Mouse (Mus musculus) forebrain, postnatal 0 days (tissue): ENCODE measurements around the gene Gclm. TPM values are rescaled to one million over a fixed set of nuclear protein-coding genes. Genes with fewer than 3 reads are reported as not detected.
"Not testable (repeated sequence)": the region's sequence is repeated elsewhere in the genome, so short reads cannot be mapped to it uniquely, and the experiment has no call there.

Experiments used
- ATAC-seq: fragments of 200-750 bp; cut with Nextera tagmentation; 2 replicates; pipeline ENCODE4 v1.8.0; 2017; ENCODE audit warnings: mild to moderate bottlenecking, moderate library complexity
- DNase-seq: peaks from one replicate; pipeline ENCODE4 v3.0.0-alpha.2; 2015
- H3K27ac ChIP-seq: fragments of 300-500 bp; sonication (generic); 2 replicates; pipeline ENCODE4 v1.5.1; 2014; ENCODE audit warnings: low read depth, mild to moderate bottlenecking, antibody characterized with exemption, low read length, moderate library complexity, mixed read lengths
- H3K27me3 ChIP-seq: fragments of 300-500 bp; sonication (generic); 2 replicates; pipeline ENCODE4 v1.6.1; 2014; ENCODE audit warnings: mild to moderate bottlenecking, low read length, mixed read lengths; ENCODE audit not compliant: insufficient read depth
- H3K36me3 ChIP-seq: fragments of 300-500 bp; sonication (generic); 2 replicates; pipeline ENCODE4 v1.6.1; 2014; ENCODE audit warnings: mild to moderate bottlenecking, moderate library complexity; ENCODE audit not compliant: insufficient read depth
- H3K4me1 ChIP-seq: fragments of 300-500 bp; sonication (generic); 2 replicates; pipeline ENCODE4 v1.6.1; 2014; ENCODE audit warnings: antibody characterized with exemption; ENCODE audit not compliant: insufficient read depth
- H3K4me2 ChIP-seq: fragments of 300-500 bp; sonication (generic); 2 replicates; pipeline ENCODE4 v1.6.1; 2014; ENCODE audit warnings: low read depth, mild to moderate bottlenecking, moderate library complexity
- H3K4me3 ChIP-seq: fragments of 300-500 bp; sonication (generic); 2 replicates; pipeline ENCODE4 v1.5.1; 2014; ENCODE audit warnings: low read depth, low read length, mixed read lengths
- H3K9ac ChIP-seq: fragments of 300-500 bp; sonication (generic); 2 replicates; pipeline ENCODE4 v1.6.1; 2014; ENCODE audit warnings: mild to moderate bottlenecking
- H3K9me3 ChIP-seq: fragments of 300-500 bp; sonication (generic); 2 replicates; pipeline ENCODE4 v1.6.1; 2016; ENCODE audit warnings: low read length
- CTCF ChIP-seq: sonication (generic); IDR thresholded peaks from 2 replicates; pipeline ENCODE4 v1.5.1; 2016; ENCODE audit warnings: antibody characterized with exemption, control low read depth, low read depth
- WGBS: fragments of 180-500 bp; shearing (Covaris S2); extraction: QIAGEN DNeasy Blood & Tissue Kit; methylation state at CpG from one replicate; pipeline ENCODE4 v1.1.7; 2014; 5-methylcytosine and 5-hydroxymethylcytosine counted together
- polyA plus RNA-seq: library from polyadenylated mRNA; unstranded; fragments of >200 nt; fragmentation: Nextera tagmentation; extraction: Ambion mirVana; gene quantifications from 2 replicates; pipeline ENCODE4 v1.2.1, GENCODE M21; 2015
- total RNA-seq: library from RNA; depleted of rRNA; stranded (reverse); fragments of >200 nt; gene quantifications from 2 replicates; pipeline ENCODE4 v1.2.3, GENCODE M21; 2014

Gene Gclm
- total and polyA plus RNA-seq, 2 experiments from 2014 or later: 29.4 to 58.3 TPM

GRCm38 (mm10) chr3:122209511-122209910 lies 35.8 kb upstream of the Gclm start:
- TF ChIP-seq CTCF: no peak
- no peak overlapping the region for H3K4me2 ChIP-seq
- ATAC-seq: no peak
- no peaks in the 10 kb centered on the region for H3K4me1 ChIP-seq
- WGBS: 92% methylated on average over 11 of the region's 11 CpGs
- no peak for DNase-seq
- H3K9me3 ChIP-seq: no peaks in the 10 kb centered on the region
- no peaks in the 10 kb centered on the region for H3K27me3 ChIP-seq
- no peaks in the 10 kb centered on the region for H3K36me3 ChIP-seq
- no peak overlapping the region for H3K4me3 ChIP-seq
- H3K27ac ChIP-seq: no peak overlapping the region
- H3K9ac ChIP-seq: no peak overlapping the region

- ATAC-seq: no peak
- Histone ChIP-seq H3K9ac (no peak overlapping the region), H3K4me1 (no peaks in the 10 kb centered on the region), H3K9me3 (no peaks in the 10 kb centered on the region), H3K27me3 (no peaks in the 10 kb centered on the region), H3K36me3 (no peaks in the 10 kb centered on the region), H3K27ac (no peak overlapping the region), H3K4me3 (no peak overlapping the region), H3K4me2 (no peak overlapping the region)
- WGBS: 56% methylated on average over 5 of the region's 5 CpGs
- no peak for TF ChIP-seq CTCF
- DNase-seq: no peak
These were observed 34.9 kb upstream of the Gclm start for GRCm38 (mm10) chr3:122210434-122210833.

- H3K4me3 ChIP-seq: no peak overlapping the region
- WGBS: 70% methylated on average over 7 of the region's 7 CpGs
- no peak overlapping the region for H3K27ac ChIP-seq
These were observed 34.5 kb upstream of the Gclm start for GRCm38 (mm10) chr3:122210846-122211245.

GRCm38 (mm10) chr3:122211446-122212125 lies 33.8 kb upstream of the Gclm start:
- H3K4me1 ChIP-seq: no peaks in the 10 kb centered on the region
- no peaks in the 10 kb centered on the region for H3K36me3 ChIP-seq
- WGBS: 77% methylated on average over 13 of the region's 13 CpGs
- no peaks in the 10 kb centered on the region for H3K9me3 ChIP-seq
- no peak overlapping the region for H3K27ac ChIP-seq
- H3K9ac ChIP-seq: no peak overlapping the region
- H3K4me3 ChIP-seq: no peak overlapping the region
- no peak for DNase-seq
- TF ChIP-seq CTCF: no peak
- ATAC-seq: no peak
- no peak overlapping the region for H3K4me2 ChIP-seq
- no peaks in the 10 kb centered on the region for H3K27me3 ChIP-seq

More at GRCm38 (mm10) chr3:122210846-122211245, 34.5 kb upstream of the Gclm start:
- TF ChIP-seq CTCF: no peak
- H3K4me1 ChIP-seq: no peaks in the 10 kb centered on the region
- H3K27me3 ChIP-seq: no peaks in the 10 kb centered on the region
- no peaks in the 10 kb centered on the region for H3K9me3 ChIP-seq
- ATAC-seq (no peak), DNase-seq (no peak)
- H3K36me3 ChIP-seq: no peaks in the 10 kb centered on the region
- no peak overlapping the region for H3K4me2 ChIP-seq
- H3K9ac ChIP-seq: no peak overlapping the region

- Histone ChIP-seq H3K9ac (no peak overlapping the region), H3K27me3 (no peaks in the 10 kb centered on the region), H3K36me3 (no peaks in the 10 kb centered on the region), H3K27ac (no peak overlapping the region), H3K4me1 (no peaks in the 10 kb centered on the region), H3K4me3 (no peak overlapping the region), H3K9me3 (no peaks in the 10 kb centered on the region), H3K4me2 (no peak overlapping the region)
- DNase-seq (no peak), ATAC-seq (no peak)
- WGBS: 87% methylated on average over 3 of the region's 3 CpGs
- no peak for TF ChIP-seq CTCF
These were observed 23.9 kb upstream of the Gclm start for GRCm38 (mm10) chr3:122221240-122222036.

GRCm38 (mm10) chr3:122226972-122227371 lies 18.4 kb upstream of the Gclm start:
- not testable (repeated sequence) for H3K27me3 ChIP-seq, H3K4me1 ChIP-seq, H3K36me3 ChIP-seq, ATAC-seq, DNase-seq, H3K27ac ChIP-seq, H3K4me3 ChIP-seq, H3K9ac ChIP-seq, H3K9me3 ChIP-seq, H3K4me2 ChIP-seq
- 81% methylated on average over 6 of the region's 6 CpGs for WGBS

- no peaks in the 10 kb centered on the region for H3K4me1 ChIP-seq
- DNase-seq: no peak
- H3K27me3 ChIP-seq: no peaks in the 10 kb centered on the region
- no peak overlapping the region for H3K4me2 ChIP-seq
- no peak overlapping the region for H3K4me3 ChIP-seq
- H3K9me3 ChIP-seq: no peaks in the 10 kb centered on the region
- 42% methylated on average over 1 of the region's 1 CpGs for WGBS
- H3K36me3 ChIP-seq: no peaks in the 10 kb centered on the region
- ATAC-seq: no peak
- TF ChIP-seq CTCF: no peak
- H3K9ac ChIP-seq: no peak overlapping the region
- no peak overlapping the region for H3K27ac ChIP-seq
These were observed 9.6 kb upstream of the Gclm start for GRCm38 (mm10) chr3:122235772-122236171.
